Mouse (Mus musculus): ENCODE measurements around the gene Pde8a. TPM values are rescaled to one million over a fixed set of nuclear protein-coding genes. Genes with fewer than 3 reads are reported as not detected.

The Pde8a gene
- polyA plus RNA-seq, 1 experiment from 2014 or later = 6.8 TPM

GRCm38 (mm10) chr7:81351826-81352225 is 138.4 kb downstream of the Pde8a start:
- WGBS = 74% methylated on average over 4 of the region's 4 CpGs

GRCm38 (mm10) chr7:81355746-81356145 is 142.3 kb downstream of the Pde8a start:
- Histone ChIP-seq H3K4me1 (ENCODE audit: insufficient read depth) (no peaks in the 10 kb centered on the region), H3K9me3 (ENCODE audit: low read depth, low read length) (no peaks in the 10 kb centered on the region), H3K9ac (no peak overlapping the region), H3K4me2 (no peak overlapping the region), H3K36me3 (ENCODE audit: insufficient read depth) (no peaks in the 10 kb centered on the region), H3K27ac (ENCODE audit: low read depth) (no peak overlapping the region), H3K4me3 (ENCODE audit: low read depth, low read length) (no peak overlapping the region), H3K27me3 (ENCODE audit: insufficient read depth, low read length) (no peaks in the 10 kb centered on the region)
- DNase-seq (no peak), ATAC-seq (ENCODE audit: insufficient read depth) (no peak)
- WGBS = 80% methylated on average over 7 of the region's 7 CpGs
- TF ChIP-seq CTCF (IDR thresholded peaks at IDR 0.05; ENCODE audit: low read depth) = no peak

More at GRCm38 (mm10) chr7:81351826-81352225, 138.4 kb downstream of the Pde8a start:
- TF ChIP-seq CTCF (IDR thresholded peaks at IDR 0.05; ENCODE audit: low read depth) = no peak
- Histone ChIP-seq H3K4me3 (ENCODE audit: low read depth, low read length) (no peak overlapping the region), H3K4me1 (ENCODE audit: insufficient read depth) (no peaks in the 10 kb centered on the region), H3K27me3 (ENCODE audit: insufficient read depth, low read length) (no peaks in the 10 kb centered on the region), H3K4me2 (no peak overlapping the region), H3K9ac (no peak overlapping the region), H3K9me3 (ENCODE audit: low read depth, low read length) (no peaks in the 10 kb centered on the region), H3K36me3 (ENCODE audit: insufficient read depth) (no peaks in the 10 kb centered on the region), H3K27ac (ENCODE audit: low read depth) (no peak overlapping the region)
- no peak for DNase-seq
- no peak for ATAC-seq (ENCODE audit: insufficient read depth)

- Histone ChIP-seq H3K4me1 (ENCODE audit: insufficient read depth) (no peaks in the 10 kb centered on the region), H3K9ac (no peak overlapping the region), H3K36me3 (ENCODE audit: insufficient read depth) (no peaks in the 10 kb centered on the region), H3K4me2 (no peak overlapping the region), H3K4me3 (ENCODE audit: low read depth, low read length) (no peak overlapping the region), H3K9me3 (ENCODE audit: low read depth, low read length) (no peaks in the 10 kb centered on the region), H3K27ac (ENCODE audit: low read depth) (no peak overlapping the region), H3K27me3 (ENCODE audit: insufficient read depth, low read length) (no peaks in the 10 kb centered on the region)
- 69% methylated on average over 1 of the region's 1 CpGs for WGBS
- TF ChIP-seq CTCF (IDR thresholded peaks at IDR 0.05; ENCODE audit: low read depth) = no peak
- DNase-seq (no peak), ATAC-seq (ENCODE audit: insufficient read depth) (no peak)
Observed at GRCm38 (mm10) chr7:81356360-81356759, 143.0 kb downstream of the Pde8a start.

- Histone ChIP-seq H3K27me3 (ENCODE audit: insufficient read depth, low read length) (no peaks in the 10 kb centered on the region), H3K9me3 (ENCODE audit: low read depth, low read length) (no peaks in the 10 kb centered on the region), H3K27ac (ENCODE audit: low read depth) (no peak overlapping the region), H3K4me2 (no peak overlapping the region), H3K4me1 (ENCODE audit: insufficient read depth) (no peaks in the 10 kb centered on the region), H3K4me3 (ENCODE audit: low read depth, low read length) (no peak overlapping the region), H3K36me3 (ENCODE audit: insufficient read depth) (no peaks in the 10 kb centered on the region), H3K9ac (no peak overlapping the region)
- TF ChIP-seq CTCF (IDR thresholded peaks at IDR 0.05; ENCODE audit: low read depth) = no peak
- ATAC-seq (ENCODE audit: insufficient read depth) (no peak), DNase-seq (no peak)
- 69% methylated on average over 7 of the region's 7 CpGs for WGBS
Observed at GRCm38 (mm10) chr7:81356975-81357374, 143.6 kb downstream of the Pde8a start.

- no peaks in the 10 kb centered on the region for H3K4me1 ChIP-seq (ENCODE audit: insufficient read depth)
- ATAC-seq (ENCODE audit: insufficient read depth) = no peak
- DNase-seq = no peak
- no peaks in the 10 kb centered on the region for H3K9me3 ChIP-seq (ENCODE audit: low read depth, low read length)
- H3K9ac ChIP-seq = no peak overlapping the region
- no peak for TF ChIP-seq CTCF (IDR thresholded peaks at IDR 0.05; ENCODE audit: low read depth)
- no peaks in the 10 kb centered on the region for H3K27me3 ChIP-seq (ENCODE audit: insufficient read depth, low read length)
- no peak overlapping the region for H3K4me3 ChIP-seq (ENCODE audit: low read depth, low read length)
- H3K36me3 ChIP-seq (ENCODE audit: insufficient read depth) = no peaks in the 10 kb centered on the region
- no peak overlapping the region for H3K4me2 ChIP-seq
- WGBS = 69% methylated on average over 3 of the region's 3 CpGs
- H3K27ac ChIP-seq (ENCODE audit: low read depth) = no peak overlapping the region
Observed at GRCm38 (mm10) chr7:81367946-81368345, 154.6 kb downstream of the Pde8a start.

GRCm38 (mm10) chr7:81369724-81370123 is 156.3 kb downstream of the Pde8a start:
- H3K27ac ChIP-seq (ENCODE audit: low read depth) = no peak overlapping the region
- DNase-seq (no peak), ATAC-seq (ENCODE audit: insufficient read depth) (no peak)
- no peaks in the 10 kb centered on the region for H3K27me3 ChIP-seq (ENCODE audit: insufficient read depth, low read length)
- H3K4me1 ChIP-seq (ENCODE audit: insufficient read depth) = no peaks in the 10 kb centered on the region
- TF ChIP-seq CTCF (IDR thresholded peaks at IDR 0.05; ENCODE audit: low read depth) = no peak
- no peaks in the 10 kb centered on the region for H3K36me3 ChIP-seq (ENCODE audit: insufficient read depth)
- whole genome bisulfite sequencing = 49% methylated on average over 3 of the region's 3 CpGs
- H3K4me2 ChIP-seq = no peak overlapping the region
- no peak overlapping the region for H3K4me3 ChIP-seq (ENCODE audit: low read depth, low read length)
- no peaks in the 10 kb centered on the region for H3K9me3 ChIP-seq (ENCODE audit: low read depth, low read length)
- H3K9ac ChIP-seq = no peak overlapping the region

- H3K36me3 ChIP-seq (ENCODE audit: insufficient read depth) = no peaks in the 10 kb centered on the region
Observed at GRCm38 (mm10) chr7:81371811-81372210, 158.4 kb downstream of the Pde8a start.

More at GRCm38 (mm10) chr7:81371811-81372210, 158.4 kb downstream of the Pde8a start:
- Histone ChIP-seq H3K4me2 (peak overlapping the region; percentile 29; the same call in 1 of the 2 replicates), H3K9ac (no peak overlapping the region), H3K4me3 (ENCODE audit: low read depth, low read length) (no peak overlapping the region), H3K27ac (ENCODE audit: low read depth) (no peak overlapping the region), H3K9me3 (ENCODE audit: low read depth, low read length) (no peaks in the 10 kb centered on the region), H3K27me3 (ENCODE audit: insufficient read depth, low read length) (no peaks in the 10 kb centered on the region), H3K4me1 (ENCODE audit: insufficient read depth) (no peaks in the 10 kb centered on the region)
- no peak for TF ChIP-seq CTCF (IDR thresholded peaks at IDR 0.05; ENCODE audit: low read depth)
- WGBS = 17% methylated on average over 5 of the region's 5 CpGs
- DNase-seq = peak; percentile 11
- 0 out of 2 replicates have a peak, but pooled peaks have one; percentile 54 for ATAC-seq (ENCODE audit: insufficient read depth)

All from lung, embryonic 14.5 days (tissue).